Mouse (Mus musculus) CH12.LX (cell line): ENCODE results near the gene Ckap4. TPM values are rescaled to one million over a fixed set of nuclear protein-coding genes. Genes with fewer than 3 reads are reported as not detected.

Experiments used
- DNase-seq: peaks from one replicate; pipeline ENCODE4 v3.0.0-alpha.2; 2013; ENCODE audit errors: extremely low read depth
- H3K27ac ChIP-seq: 2 replicates; pipeline ENCODE4 v1.5.1; 2012; ENCODE audit warnings: low read depth, mild to moderate bottlenecking, control low read depth, moderate library complexity; ENCODE audit not compliant: insufficient read depth
- H3K27me3 ChIP-seq: replicated peaks from 2 replicates; pipeline ENCODE3; 2012; ENCODE audit warnings: inconsistent platforms
- H3K36me3 ChIP-seq, 2 experiments: replicated peaks in 1 of 2; 2 replicates each; pipeline versions ENCODE3 to v1.6.1; 2012; ENCODE audit warnings: inconsistent platforms in 1 of 2, low read length in 1 of 2, mild to moderate bottlenecking in 1 of 2, mixed read lengths in 1 of 2, moderate library complexity in 1 of 2; ENCODE audit not compliant: control insufficient read depth in 1 of 2, insufficient read depth in 1 of 2
- H3K4me1 ChIP-seq, 2 experiments: 2 replicates each; pipeline ENCODE4 v1.6.1; 2012; ENCODE audit warnings: inconsistent platforms in 1 of 2, moderate library complexity in 1 of 2; ENCODE audit not compliant: insufficient read depth in 2 of 2, control insufficient read depth in 1 of 2
- H3K4me2 ChIP-seq: 2 replicates; pipeline ENCODE4 v1.6.1; 2012; ENCODE audit warnings: low read depth, mild to moderate bottlenecking, control low read depth; ENCODE audit not compliant: poor library complexity, insufficient read depth, severe bottlenecking
- H3K4me3 ChIP-seq, 3 experiments: fragments of 150-350 bp in 1 of 3; sonication (generic) in 1 of 3; replicated peaks in 1 of 3; 2 replicates each; pipeline versions ENCODE3 to v1.5.1; 2011 to 2012; ENCODE audit warnings: low read depth in 2 of 3, low read length in 2 of 3, mild to moderate bottlenecking in 2 of 3, moderate library complexity in 2 of 3, control low read depth in 1 of 3, improper control_type of control experiment in 1 of 3, inconsistent platforms in 1 of 3, mixed read lengths in 1 of 3; ENCODE audit not compliant: poor library complexity in 1 of 3
- H3K79me2 ChIP-seq: replicated peaks from 2 replicates; pipeline ENCODE4 v1.6.1; 2012; ENCODE audit warnings: mild to moderate bottlenecking, moderate library complexity; ENCODE audit not compliant: control insufficient read depth, poor library complexity, insufficient read depth, severe bottlenecking; ENCODE audit errors: extremely low read depth
- H3K9ac ChIP-seq: 2 replicates; pipeline ENCODE4 v1.6.1; 2012; ENCODE audit warnings: low read depth, mild to moderate bottlenecking, control low read depth, moderate library complexity; ENCODE audit not compliant: insufficient read depth
- H3K9me3 ChIP-seq: replicated peaks from 2 replicates; pipeline ENCODE3; 2012; ENCODE audit warnings: low read length, inconsistent platforms, mixed read lengths
- BHLHE40 ChIP-seq: IDR thresholded peaks from 2 replicates; pipeline ENCODE4 v1.6.1; 2011; ENCODE audit warnings: mild to moderate bottlenecking, low read depth, low read length, improper control_type of control experiment
- CTCF ChIP-seq, 2 experiments: IDR thresholded peaks in 1 of 2; conservative IDR thresholded peaks in 1 of 2; 2 replicates each; pipeline ENCODE4 v1.5.1; 2011 to 2012; ENCODE audit warnings: low read depth in 2 of 2, low read length in 2 of 2, improper control_type of control experiment in 1 of 2, inconsistent platforms in 1 of 2, mild to moderate bottlenecking in 1 of 2, moderate library complexity in 1 of 2
- E2F4 ChIP-seq: IDR thresholded peaks from 2 replicates; pipeline ENCODE4 v1.6.1; 2011; ENCODE audit warnings: low read depth, low read length, improper control_type of control experiment; ENCODE audit not compliant: insufficient replicate concordance
- ELF1 ChIP-seq: IDR thresholded peaks from 2 replicates; pipeline ENCODE4 v1.6.1; 2014; ENCODE audit warnings: low read depth, mild to moderate bottlenecking, inconsistent platforms, low read length, improper control_type of control experiment
- JUND ChIP-seq: conservative IDR thresholded peaks from 2 replicates; pipeline ENCODE4 v1.6.1; 2011; ENCODE audit warnings: low read depth, low read length, improper control_type of control experiment
- KAT2A ChIP-seq: IDR thresholded peaks from 2 replicates; pipeline ENCODE4 v1.6.1; 2012; ENCODE audit warnings: low read length, improper control_type of control experiment, inconsistent platforms; ENCODE audit not compliant: insufficient replicate concordance
- MAX ChIP-seq: IDR thresholded peaks from 2 replicates; pipeline ENCODE4 v1.6.1; 2011; ENCODE audit warnings: low read length, improper control_type of control experiment
- MAZ ChIP-seq: IDR thresholded peaks from 2 replicates; pipeline ENCODE4 v1.6.1; 2012; ENCODE audit warnings: low read depth, mild to moderate bottlenecking, inconsistent platforms, low read length, improper control_type of control experiment, moderate library complexity
- RCOR1 ChIP-seq: conservative IDR thresholded peaks from 2 replicates; pipeline ENCODE4 v1.6.1; 2012; ENCODE audit warnings: low read depth, mild to moderate bottlenecking, inconsistent platforms, low read length, improper control_type of control experiment
- TCF12 ChIP-seq: IDR thresholded peaks from 2 replicates; pipeline ENCODE4 v1.6.1; 2014; ENCODE audit warnings: low read depth, mild to moderate bottlenecking, inconsistent platforms, low read length, improper control_type of control experiment
- USF2 ChIP-seq: conservative IDR thresholded peaks from 2 replicates; pipeline ENCODE4 v1.6.1; 2011; ENCODE audit warnings: low read depth, low read length, improper control_type of control experiment
- ZNF384 ChIP-seq: IDR thresholded peaks from 2 replicates; pipeline ENCODE4 v1.6.1; 2012; ENCODE audit warnings: low read depth, low read length, improper control_type of control experiment, inconsistent platforms
- dilution Hi-C: fragments of 300-500 bp; cut with MboI; formaldehyde crosslinking; loops from 2 replicates; pipeline ENCODE4 v1.14.3; 2020; ENCODE audit warnings: low sequenced_read_pairs; ENCODE audit not compliant: extremely low pct_unique_long_range_greater_than_20kb, extremely low pct_ligation_motif_present
- in situ Hi-C: fragments of 300-500 bp; cut with MboI; formaldehyde crosslinking; loops from 3 replicates; pipeline ENCODE4 v1.14.3; 2019; ENCODE audit warnings: low sequenced_read_pairs, low pct_ligation_motif_present, low pct_unique_long_range_greater_than_20kb, mixed read lengths
- polyA plus RNA-seq: library from polyadenylated mRNA; unstranded; fragments of >175 nt; gene quantifications from 2 replicates; pipeline ENCODE4 v1.2.1, GENCODE M21; 2012; ENCODE audit warnings: low read depth; ENCODE audit not compliant: insufficient read length
- total RNA-seq, 2 experiments: library from RNA; depleted of rRNA; stranded (reverse); fragments of 300-350 nt in 1 of 2; fragments of >200 nt in 1 of 2; gene quantifications; 2 replicates each; pipeline ENCODE4 v1.2.3; 2012 to 2014

The Ckap4 gene
- total and polyA plus RNA-seq, 3 experiments: 24.4 to 71.2 (median 35.0) TPM

DNA sequence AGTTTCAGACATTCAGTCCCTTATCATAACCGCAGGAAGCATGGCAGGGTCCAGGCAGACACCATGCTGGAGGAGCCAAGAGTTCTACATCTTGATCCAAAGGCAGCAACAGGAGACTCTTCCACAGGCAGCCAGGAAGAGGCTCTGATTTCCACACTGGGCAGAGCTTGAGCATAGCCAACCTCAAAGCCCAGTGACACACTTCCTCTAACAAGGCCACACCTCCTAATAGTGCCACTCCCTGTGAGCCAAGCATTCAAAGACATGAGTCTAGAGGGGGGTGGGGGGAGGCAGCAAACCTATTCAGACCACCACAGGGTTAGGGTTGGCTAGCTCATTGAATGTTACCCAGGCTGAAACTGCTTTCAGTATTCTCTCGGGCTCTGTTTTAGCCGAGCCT is 18.0 kb upstream of the Ckap4 start:
- no peak for TF ChIP-seq MAX
- TF ChIP-seq CTCF (conservative IDR thresholded peaks at IDR 0.05 in 1 of 2, IDR thresholded peaks at IDR 0.05 in 1 of 2; ENCODE audit: low read depth in 2 of 2, low read length in 2 of 2): no peak
- no peak overlapping the region for H3K4me3 ChIP-seq
- no peak overlapping the region for H3K27ac ChIP-seq
- no peaks in the 10 kb centered on the region for H3K27me3 ChIP-seq
- peaks cover 2 to 33% of the 10 kb centered on the region in 2 experiments for H3K4me1 ChIP-seq
- dilution Hi-C loops (no loop called here), in situ Hi-C loops (no loop called here)
- no peaks in the 10 kb centered on the region for H3K79me2 ChIP-seq
- DNase-seq: no peak
- no peaks in the 10 kb centered on the region for H3K36me3 ChIP-seq
- peaks cover 3% of the 10 kb centered on the region for H3K9me3 ChIP-seq
- no peak overlapping the region for H3K9ac ChIP-seq
- no peak overlapping the region for H3K4me2 ChIP-seq

DNA sequence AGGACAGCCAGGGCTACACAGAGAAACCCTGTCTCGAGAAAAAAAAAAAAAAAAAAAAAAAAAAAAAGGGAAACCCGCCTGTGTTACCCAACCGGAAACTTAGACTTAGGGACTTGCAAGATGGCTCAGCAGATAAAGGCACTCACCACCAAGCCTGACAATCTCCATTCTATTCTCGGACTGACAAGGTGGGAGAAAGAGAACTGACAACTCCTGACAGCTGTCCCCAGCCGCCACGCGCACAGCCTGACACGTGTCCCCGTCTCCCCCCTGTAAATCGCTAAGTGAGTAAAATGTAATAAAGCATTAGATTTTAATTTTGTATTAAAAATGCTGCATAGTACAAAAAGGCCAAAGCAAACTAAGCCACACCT is 16.0 kb upstream of the Ckap4 start:
- no peaks in the 10 kb centered on the region for H3K36me3 ChIP-seq
- no peaks in the 10 kb centered on the region for H3K79me2 ChIP-seq
- no peak overlapping the region for H3K4me3 ChIP-seq
- TF ChIP-seq USF2: no peak
- TF ChIP-seq MAX: no peak
- peak; percentile 63 for TF ChIP-seq ZNF384
- no peak for DNase-seq
- peaks cover 6 to 39% of the 10 kb centered on the region in 2 experiments for H3K4me1 ChIP-seq
- dilution Hi-C loops (no loop called here), in situ Hi-C loops (no loop called here)
- H3K27ac ChIP-seq: no peak overlapping the region
- no peak overlapping the region for H3K4me2 ChIP-seq
- H3K9ac ChIP-seq: no peak overlapping the region
- H3K9me3 ChIP-seq: peaks cover 3% of the 10 kb centered on the region
- H3K27me3 ChIP-seq: no peaks in the 10 kb centered on the region

DNA sequence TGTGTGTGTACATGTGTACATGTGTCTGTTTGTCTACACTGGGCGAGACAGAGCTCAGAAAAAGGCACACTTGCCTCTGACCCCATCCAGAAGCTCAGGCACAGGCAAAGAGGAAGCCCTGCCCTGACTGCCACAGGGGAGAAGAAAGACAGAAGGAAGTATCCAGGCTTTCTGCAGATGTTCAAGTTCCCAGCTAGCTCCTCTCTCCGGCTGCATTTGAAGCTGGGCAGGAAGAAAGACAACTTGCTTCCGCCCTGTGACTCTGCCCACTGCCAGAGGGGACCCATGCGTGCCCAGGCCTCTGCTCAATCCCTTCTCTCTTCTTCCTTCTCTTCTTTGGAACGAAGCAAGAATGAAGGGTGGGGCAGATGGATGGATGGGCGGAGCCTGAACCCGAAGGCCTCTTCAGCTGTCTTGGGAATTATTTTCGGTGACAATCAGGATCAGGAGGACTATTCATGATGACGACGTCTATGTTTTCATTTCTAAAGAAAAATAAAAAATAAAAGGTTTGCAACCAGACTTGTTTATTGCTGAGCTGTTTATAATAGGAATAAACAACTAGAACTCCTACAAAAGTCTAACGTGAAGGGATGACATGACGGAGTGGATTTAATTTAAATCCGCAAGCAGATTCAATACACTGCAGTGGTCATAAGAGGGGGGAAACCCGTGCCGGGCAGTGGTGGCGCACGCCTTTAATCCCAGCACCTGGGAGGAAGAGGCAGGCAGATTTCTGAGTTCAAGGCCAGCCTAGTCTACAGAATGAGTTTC is 15.5 kb upstream of the Ckap4 start:
- no peak overlapping the region for H3K4me2 ChIP-seq
- H3K4me1 ChIP-seq: peaks cover 6 to 40% of the 10 kb centered on the region in 2 experiments
- peaks cover 3% of the 10 kb centered on the region for H3K9me3 ChIP-seq
- TF ChIP-seq MAZ: no peak
- TF ChIP-seq E2F4: no peak
- TF ChIP-seq TCF12: no peak
- no peak for TF ChIP-seq JUND
- no peak for TF ChIP-seq ELF1
- no peak for TF ChIP-seq RCOR1
- TF ChIP-seq KAT2A: no peak
- no peak for TF ChIP-seq BHLHE40
- TF ChIP-seq, all 38 proteins: peak for 0
- Histone ChIP-seq H3K27me3 (no peaks in the 10 kb centered on the region), H3K36me3 (no peaks in the 10 kb centered on the region), H3K4me3 (no peak overlapping the region), H3K27ac (no peak overlapping the region), H3K79me2 (no peaks in the 10 kb centered on the region), H3K9ac (no peak overlapping the region)
- DNase-seq: no peak
- in situ Hi-C loops: no loop called here
- dilution Hi-C loops: no loop called here
